Mouse (Mus musculus): ENCODE measurements at regions not wholly inside any gene's neighbourhood (a gene's known extent, or its start where the extent isn't known, plus 50 kb on each side); places are given as distances from the start of the nearest gene placed in this dataset.
"Not testable (repeated sequence)": the region's sequence is repeated elsewhere in the genome, so short reads cannot be mapped to it uniquely, and the experiment has no call there.

DNA sequence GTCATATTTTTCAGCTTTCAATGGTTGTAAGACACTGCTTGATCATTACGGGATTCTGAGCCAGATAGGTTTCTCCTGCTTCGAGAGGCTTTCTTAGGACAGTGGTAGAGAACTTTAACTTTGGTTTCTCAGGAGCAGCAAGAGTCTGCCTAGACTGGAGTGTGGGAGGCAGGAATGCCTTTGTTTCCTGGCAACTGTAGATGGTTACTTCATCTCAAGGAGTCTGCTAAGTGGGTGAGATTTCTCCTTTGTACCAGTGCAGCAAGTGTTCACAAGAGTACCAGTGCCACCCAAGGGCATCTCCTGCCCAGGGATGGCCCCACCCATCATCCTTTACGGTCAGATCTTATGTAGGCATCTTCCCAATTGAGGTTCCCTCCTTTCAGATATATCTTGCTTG, 173.0 kb upstream of the Gm10131 start:
- Histone ChIP-seq H3K9ac (no peak overlapping the region), H3K4me1 (replicated peaks) (no peaks in the 10 kb centered on the region), H3K27ac (replicated peaks) (no peak overlapping the region), H3K27me3 (no peaks in the 10 kb centered on the region), H3K4me3 (no peak overlapping the region), H3K4me2 (no peak overlapping the region), H3K9me3 (no peaks in the 10 kb centered on the region), H3K36me3 (no peaks in the 10 kb centered on the region)
- no peak for ATAC-seq (ENCODE audit: low FRiP score, low read depth)
- WGBS, result 92% methylated on average over 3 of the region's 3 CpGs

DNA sequence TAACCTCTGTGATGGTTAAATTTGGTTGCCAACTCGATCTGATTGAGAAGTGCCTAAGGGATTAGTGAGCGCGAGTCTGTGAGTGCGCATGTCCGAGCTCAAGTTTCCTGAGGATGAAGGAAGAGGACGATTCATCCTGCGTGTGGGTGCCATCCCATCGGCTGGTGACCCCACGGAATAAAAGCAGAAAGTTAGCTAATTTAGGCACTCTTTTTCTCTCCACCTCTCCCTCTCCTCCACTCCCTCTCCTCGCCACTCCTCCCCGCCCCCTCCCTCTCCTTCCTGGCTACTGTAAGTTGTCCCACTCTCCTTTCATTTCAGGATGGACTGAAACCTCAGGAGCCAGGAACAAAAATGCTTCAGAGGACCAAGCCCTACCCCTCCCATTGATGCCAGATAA, 168.9 kb upstream of the Gm10131 start:
- no peaks in the 10 kb centered on the region for H3K4me1 ChIP-seq (replicated peaks)
- no peak overlapping the region for H3K4me3 ChIP-seq
- no peaks in the 10 kb centered on the region for H3K9me3 ChIP-seq
- H3K27ac ChIP-seq (replicated peaks), result no peak overlapping the region
- no peak for ATAC-seq (ENCODE audit: low FRiP score, low read depth)
- no peak overlapping the region for H3K4me2 ChIP-seq
- no peak overlapping the region for H3K9ac ChIP-seq
- no peaks in the 10 kb centered on the region for H3K36me3 ChIP-seq
- WGBS, result no CpG with 5 or more reads among the region's 11 CpGs
- H3K27me3 ChIP-seq, result no peaks in the 10 kb centered on the region

DNA sequence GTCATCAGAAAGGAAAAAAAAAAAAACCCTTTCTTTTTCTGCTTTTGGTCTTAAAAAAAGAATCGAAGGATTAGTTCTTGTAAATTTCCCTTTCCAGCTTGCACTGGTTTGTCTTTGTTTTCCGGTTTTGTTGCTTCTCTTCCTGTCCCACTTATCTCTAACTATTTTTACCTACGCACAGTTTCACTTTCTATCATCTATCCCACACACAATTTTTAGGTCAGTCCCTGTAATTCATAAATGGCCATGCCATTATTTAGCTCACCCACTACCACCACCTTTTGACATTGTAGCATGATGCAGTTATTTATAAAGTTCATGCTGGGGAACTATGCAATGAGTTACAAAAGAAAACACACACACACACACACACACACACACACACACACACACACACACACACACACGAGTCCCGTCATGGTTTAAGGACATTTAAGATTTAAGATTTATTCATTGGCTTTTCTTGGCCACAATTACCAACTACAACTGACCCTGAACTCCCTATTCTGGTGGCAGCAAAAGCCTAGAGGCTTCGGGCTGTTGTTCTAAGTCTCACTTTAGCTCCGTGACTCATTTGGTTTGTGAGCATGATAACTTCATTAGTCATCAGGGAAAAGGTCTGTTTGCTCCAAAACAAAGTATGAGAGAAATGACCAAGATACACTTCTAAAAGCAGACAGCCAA, 164.6 kb upstream of the Gm10131 start:
- no peaks in the 10 kb centered on the region for H3K36me3 ChIP-seq
- H3K4me1 ChIP-seq (replicated peaks), result no peaks in the 10 kb centered on the region
- H3K27me3 ChIP-seq, result no peaks in the 10 kb centered on the region
- no peak overlapping the region for H3K27ac ChIP-seq (replicated peaks)
- no peak overlapping the region for H3K9ac ChIP-seq
- no peaks in the 10 kb centered on the region for H3K9me3 ChIP-seq
- 78% methylated on average over 7 of the region's 7 CpGs for WGBS
- no peak for ATAC-seq (ENCODE audit: low FRiP score, low read depth)
- no peak overlapping the region for H3K4me2 ChIP-seq
- no peak overlapping the region for H3K4me3 ChIP-seq

DNA sequence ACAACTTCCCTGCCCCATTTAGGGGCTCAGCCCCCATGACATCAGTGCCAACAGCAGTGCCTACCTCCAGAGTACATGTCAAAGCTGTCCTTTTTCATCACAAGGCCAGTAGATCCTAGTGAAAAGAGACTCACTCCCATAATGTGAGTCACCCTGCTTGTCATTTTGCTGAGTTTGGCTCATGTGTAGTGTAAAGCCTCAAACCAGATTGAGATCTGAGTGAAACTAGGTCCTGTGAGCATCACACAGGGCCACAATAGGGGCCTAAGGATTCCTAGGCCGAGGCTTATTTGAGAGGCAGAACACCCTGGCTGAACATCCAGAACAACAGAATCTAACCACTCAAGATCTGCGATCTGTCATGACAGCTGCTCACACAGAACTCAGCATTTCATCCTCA, 163.3 kb upstream of the Gm10131 start:
- not testable (repeated sequence) for H3K4me3 ChIP-seq; H3K9ac ChIP-seq; H3K4me2 ChIP-seq; H3K9me3 ChIP-seq; H3K36me3 ChIP-seq; H3K27ac ChIP-seq (replicated peaks); H3K27me3 ChIP-seq; ATAC-seq (ENCODE audit: low FRiP score, low read depth); H3K4me1 ChIP-seq (replicated peaks)
- 96% methylated on average over 2 of the region's 2 CpGs for WGBS

DNA sequence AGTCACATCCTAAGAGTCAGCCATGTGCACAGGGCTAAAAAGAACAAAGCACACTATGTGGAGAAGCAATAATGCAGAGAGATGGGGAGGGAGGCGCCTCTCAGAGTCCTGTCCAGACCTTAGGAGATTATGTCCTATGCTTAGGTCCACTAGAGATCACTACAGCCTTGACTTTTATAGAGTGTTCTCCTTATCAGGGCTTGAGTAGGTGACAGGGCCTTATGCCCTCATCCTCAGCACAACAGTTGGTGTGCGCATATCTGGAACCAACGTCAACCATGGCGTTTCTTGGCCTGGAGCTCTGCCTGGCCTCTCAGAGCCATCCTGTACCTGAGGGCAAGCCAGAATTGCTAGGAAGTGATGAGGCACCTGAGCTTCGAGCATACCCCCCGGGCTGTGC, 162.6 kb upstream of the Gm10131 start:
- H3K9me3 ChIP-seq, result no peaks in the 10 kb centered on the region
- no peaks in the 10 kb centered on the region for H3K4me1 ChIP-seq (replicated peaks)
- WGBS, result 93% methylated on average over 6 of the region's 6 CpGs
- H3K27ac ChIP-seq (replicated peaks), result no peak overlapping the region
- H3K27me3 ChIP-seq, result no peaks in the 10 kb centered on the region
- no peak overlapping the region for H3K4me3 ChIP-seq
- no peaks in the 10 kb centered on the region for H3K36me3 ChIP-seq
- no peak for ATAC-seq (ENCODE audit: low FRiP score, low read depth)
- no peak overlapping the region for H3K4me2 ChIP-seq
- no peak overlapping the region for H3K9ac ChIP-seq

DNA sequence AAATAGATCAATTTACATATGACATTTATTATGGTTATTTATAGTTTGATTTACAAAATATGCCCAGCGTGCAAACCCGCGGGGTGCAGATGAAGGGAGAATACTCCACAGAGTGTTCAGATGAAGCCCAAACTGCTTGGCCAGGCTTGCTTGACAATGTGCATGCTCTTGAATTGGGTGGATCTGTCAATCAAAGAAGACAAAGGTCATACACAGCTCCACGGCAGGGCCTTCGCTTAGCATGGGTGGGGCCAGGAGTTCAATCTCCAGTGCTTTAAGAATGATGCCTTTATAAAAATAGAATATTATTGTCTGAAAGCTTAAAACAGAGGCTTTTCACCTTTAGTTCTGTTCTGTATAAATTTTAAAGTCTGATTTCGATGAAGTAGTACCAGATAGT, 158.3 kb upstream of the Gm10131 start:
- no peaks in the 10 kb centered on the region for H3K36me3 ChIP-seq
- H3K9ac ChIP-seq, result no peak overlapping the region
- H3K9me3 ChIP-seq, result no peaks in the 10 kb centered on the region
- H3K27ac ChIP-seq (replicated peaks), result no peak overlapping the region
- no peak overlapping the region for H3K4me2 ChIP-seq
- H3K4me3 ChIP-seq, result no peak overlapping the region
- 70% methylated on average over 6 of the region's 6 CpGs for WGBS
- H3K4me1 ChIP-seq (replicated peaks), result no peaks in the 10 kb centered on the region
- no peak for ATAC-seq (ENCODE audit: low FRiP score, low read depth)
- H3K27me3 ChIP-seq, result no peaks in the 10 kb centered on the region

DNA sequence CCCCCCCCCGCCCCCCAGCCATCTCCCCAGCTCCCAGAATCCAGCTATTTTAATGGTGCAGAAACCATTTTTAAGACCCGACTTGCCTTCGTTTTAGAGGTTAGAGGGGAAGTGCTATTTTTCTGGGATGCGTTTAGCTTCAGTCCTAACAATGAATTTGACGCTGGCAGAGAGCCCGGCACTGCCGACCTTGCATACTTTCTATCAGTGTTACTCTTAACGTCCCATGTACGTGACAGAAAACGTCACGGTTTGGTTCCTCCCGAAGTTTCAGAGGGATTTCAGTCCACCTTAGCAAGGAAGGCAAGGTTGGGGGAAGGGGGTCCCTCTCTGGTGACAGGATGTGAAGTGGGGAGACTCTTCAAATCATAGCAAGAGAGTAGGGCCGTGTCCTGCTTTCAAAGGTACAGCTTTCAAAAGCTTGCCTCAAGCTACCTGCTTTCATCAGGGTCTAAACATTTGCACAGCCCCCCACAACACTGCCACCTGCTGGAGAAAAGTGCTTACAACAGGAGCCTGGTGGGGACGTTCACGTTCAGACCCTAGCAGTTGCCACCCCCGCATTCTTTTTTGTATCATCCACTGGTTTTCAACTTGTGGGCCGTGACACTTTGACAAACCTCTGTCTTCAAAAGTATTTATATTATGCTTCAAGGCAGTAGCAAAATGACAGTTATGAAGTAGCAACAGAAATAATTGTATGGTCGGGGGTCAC, 157.4 kb upstream of the Gm10131 start:
- H3K36me3 ChIP-seq, result no peaks in the 10 kb centered on the region
- H3K9me3 ChIP-seq, result no peaks in the 10 kb centered on the region
- H3K27me3 ChIP-seq, result no peaks in the 10 kb centered on the region
- H3K4me1 ChIP-seq (replicated peaks), result no peaks in the 10 kb centered on the region
- no peak for ATAC-seq (ENCODE audit: low FRiP score, low read depth)
- H3K4me3 ChIP-seq, result no peak overlapping the region
- H3K9ac ChIP-seq, result no peak overlapping the region
- no peak overlapping the region for H3K27ac ChIP-seq (replicated peaks)
- WGBS, result 93% methylated on average over 18 of the region's 18 CpGs
- no peak overlapping the region for H3K4me2 ChIP-seq

DNA sequence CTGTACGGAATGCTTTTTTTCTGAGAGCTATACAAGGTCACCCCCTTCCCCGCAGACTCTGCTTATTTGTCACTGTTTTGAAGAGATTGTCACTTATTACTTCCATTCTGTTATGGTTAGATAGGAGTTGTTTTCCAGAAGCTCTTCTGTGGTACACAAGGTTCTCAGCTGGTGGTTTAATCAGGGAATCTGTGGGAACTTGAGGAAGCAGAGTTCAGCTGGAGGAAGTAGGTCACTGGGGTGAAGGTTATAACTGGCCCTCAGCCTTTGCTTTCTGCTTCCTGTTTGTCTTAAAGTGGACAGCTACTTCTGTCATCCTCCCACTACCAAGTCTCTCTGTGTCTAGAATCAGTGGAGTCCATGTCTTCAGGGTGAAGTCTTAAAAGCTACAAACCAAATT, 143.4 kb upstream of the Gm10131 start:
- H3K27me3 ChIP-seq, result no peaks in the 10 kb centered on the region
- no peaks in the 10 kb centered on the region for H3K9me3 ChIP-seq
- WGBS, result 87% methylated on average over 2 of the region's 2 CpGs
- no peak for ATAC-seq (ENCODE audit: low FRiP score, low read depth)
- no peaks in the 10 kb centered on the region for H3K36me3 ChIP-seq
- H3K4me3 ChIP-seq, result no peak overlapping the region
- no peaks in the 10 kb centered on the region for H3K4me1 ChIP-seq (replicated peaks)
- H3K9ac ChIP-seq, result no peak overlapping the region
- no peak overlapping the region for H3K27ac ChIP-seq (replicated peaks)
- no peak overlapping the region for H3K4me2 ChIP-seq

DNA sequence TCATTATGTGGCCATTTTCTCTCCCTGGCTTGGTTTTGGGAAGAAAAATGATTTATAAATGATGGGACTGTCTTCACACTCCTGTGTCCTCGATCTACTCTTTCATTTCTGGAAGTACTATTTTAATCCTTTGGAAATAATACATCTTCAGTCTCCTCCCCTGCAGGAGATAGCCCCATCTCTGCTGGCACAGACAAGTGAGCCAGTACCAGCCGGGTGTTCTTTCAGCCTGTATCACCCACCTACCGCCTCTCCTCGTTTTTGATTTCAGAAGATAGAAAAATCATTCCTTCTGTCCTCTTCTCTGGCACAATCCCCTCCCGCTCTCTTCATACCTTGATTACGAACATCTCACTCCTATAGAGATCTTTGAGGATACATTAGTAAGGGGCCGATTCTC, 140.4 kb upstream of the Gm10131 start:
- Histone ChIP-seq H3K9me3 (no peaks in the 10 kb centered on the region), H3K4me2 (no peak overlapping the region), H3K36me3 (no peaks in the 10 kb centered on the region), H3K27me3 (no peaks in the 10 kb centered on the region), H3K27ac (replicated peaks) (no peak overlapping the region), H3K4me1 (replicated peaks) (no peaks in the 10 kb centered on the region), H3K4me3 (no peak overlapping the region), H3K9ac (no peak overlapping the region)
- 92% methylated on average over 7 of the region's 7 CpGs for WGBS
- ATAC-seq (ENCODE audit: low FRiP score, low read depth), result no peak

DNA sequence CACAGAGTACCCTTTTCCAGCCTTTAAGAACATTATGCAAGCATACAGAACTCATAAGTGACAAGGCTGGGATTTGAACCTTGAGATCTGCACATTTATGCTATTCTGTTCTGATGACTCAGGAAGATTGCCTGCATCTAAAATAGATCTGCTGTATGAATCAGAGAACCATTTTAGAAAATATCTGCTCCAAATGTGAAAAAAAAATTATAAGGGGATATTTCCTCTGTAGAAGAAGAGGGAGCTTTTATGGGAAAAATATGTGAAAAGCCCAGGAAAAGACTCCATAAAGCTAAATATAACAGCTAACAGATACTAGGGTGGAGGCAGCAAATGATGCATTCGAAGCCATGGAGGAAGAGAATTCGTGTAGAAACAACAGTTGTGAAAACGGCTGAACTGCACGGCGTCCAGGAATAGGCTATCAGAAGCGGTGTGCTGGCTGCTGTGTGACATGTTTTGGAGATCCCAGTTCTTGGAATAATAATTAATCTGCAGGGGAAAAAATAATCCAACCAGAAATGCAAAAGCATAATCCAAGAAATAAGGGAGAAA, 127.9 kb upstream of the Gm10131 start:
- no peak overlapping the region for H3K4me3 ChIP-seq
- 89% methylated on average over 6 of the region's 6 CpGs for WGBS
- H3K36me3 ChIP-seq, result no peaks in the 10 kb centered on the region
- H3K9ac ChIP-seq, result no peak overlapping the region
- H3K4me1 ChIP-seq (replicated peaks), result no peaks in the 10 kb centered on the region
- no peaks in the 10 kb centered on the region for H3K27me3 ChIP-seq
- H3K27ac ChIP-seq (replicated peaks), result no peak overlapping the region
- no peak for ATAC-seq (ENCODE audit: low FRiP score, low read depth)
- H3K9me3 ChIP-seq, result no peaks in the 10 kb centered on the region
- no peak overlapping the region for H3K4me2 ChIP-seq

DNA sequence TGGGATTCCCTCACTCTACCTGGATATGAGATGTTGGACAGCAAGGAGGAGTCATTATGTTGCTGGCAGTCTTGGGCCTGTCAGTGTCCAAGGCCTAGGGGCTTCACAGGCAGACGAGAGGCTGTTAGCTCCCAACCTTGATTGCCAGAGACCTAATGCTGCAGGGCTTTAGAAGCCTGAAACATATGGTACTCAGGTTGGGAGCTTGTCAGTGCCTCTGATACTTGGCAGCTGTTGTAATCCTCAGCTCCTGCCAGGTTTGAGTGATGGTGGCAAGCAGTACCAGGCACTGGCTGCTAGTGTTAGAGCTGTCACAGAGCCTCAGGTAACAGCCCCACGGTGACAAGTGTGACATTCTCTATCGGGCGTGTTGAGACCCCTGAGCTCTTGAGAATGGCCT, 122.2 kb upstream of the Gm10131 start:
- Histone ChIP-seq H3K27me3 (no peaks in the 10 kb centered on the region), H3K9me3 (no peaks in the 10 kb centered on the region), H3K4me2 (no peak overlapping the region), H3K4me1 (replicated peaks) (no peaks in the 10 kb centered on the region), H3K4me3 (no peak overlapping the region), H3K27ac (replicated peaks) (no peak overlapping the region), H3K9ac (no peak overlapping the region), H3K36me3 (no peaks in the 10 kb centered on the region)
- ATAC-seq (ENCODE audit: low FRiP score, low read depth), result peak; percentile 66; the same call in 1 of the 2 replicates
- 63% methylated on average over 4 of the region's 4 CpGs for WGBS

DNA sequence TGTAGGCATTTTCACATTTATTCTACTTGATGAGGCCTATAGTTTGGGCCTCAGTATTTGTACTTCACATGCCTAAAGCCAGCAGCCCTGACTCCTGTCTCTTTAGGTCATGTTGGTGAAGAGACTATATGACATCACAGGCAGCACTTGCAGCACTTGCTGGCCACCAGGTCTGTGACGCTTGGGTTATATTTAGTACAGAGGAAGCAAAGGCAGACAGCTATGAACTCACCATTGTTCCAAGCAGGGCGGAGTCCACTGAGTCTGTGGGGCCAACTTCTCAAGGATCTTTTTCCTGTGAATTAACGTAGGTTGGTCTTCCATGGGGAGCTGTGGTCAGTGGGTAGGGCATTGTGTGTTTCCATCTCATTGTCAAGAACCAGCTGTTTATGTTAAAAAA, 117.9 kb upstream of the Gm10131 start:
- Histone ChIP-seq H3K36me3 (no peaks in the 10 kb centered on the region), H3K9ac (no peak overlapping the region), H3K27me3 (no peaks in the 10 kb centered on the region), H3K27ac (replicated peaks) (no peak overlapping the region), H3K9me3 (no peaks in the 10 kb centered on the region), H3K4me2 (no peak overlapping the region), H3K4me1 (replicated peaks) (no peaks in the 10 kb centered on the region; the same call in 1 of the 2 replicates), H3K4me3 (no peak overlapping the region)
- 77% methylated on average over 3 of the region's 3 CpGs for WGBS
- no peak for ATAC-seq (ENCODE audit: low FRiP score, low read depth)
